Mouse (Mus musculus): Measurements from ENCODE around the gene Rccd1.

The Rccd1 gene

GRCm38 (mm10) chr7:80324043-80324815 lies at the start of gene Rccd1:
Rccd1 (minus strand) TSS chr7:80324454.
- peak; percentile 96 for DNase-seq

- DNase-seq: no peak
Observed at GRCm38 (mm10) chr7:80373850-80374249, 49.6 kb upstream of the Rccd1 start.

- no peak for DNase-seq
Observed at GRCm38 (mm10) chr7:80373352-80373751, 49.1 kb upstream of the Rccd1 start.

GRCm38 (mm10) chr7:80372667-80373066 lies 48.4 kb upstream of the Rccd1 start:
- no peak for DNase-seq

- no peak for DNase-seq
Observed at GRCm38 (mm10) chr7:80372166-80372565, 47.9 kb upstream of the Rccd1 start.

- DNase-seq: peak; percentile 39
Observed at GRCm38 (mm10) chr7:80371041-80371751, 46.9 kb upstream of the Rccd1 start, which contains the start of gene Man2a2. Man2a2 (minus strand) TSS chr7:80371375.

GRCm38 (mm10) chr7:80370649-80371040 lies 46.4 kb upstream of the Rccd1 start:
- DNase-seq: peak; percentile 81

- no peak for DNase-seq
Observed at GRCm38 (mm10) chr7:80369967-80370431, 45.7 kb upstream of the Rccd1 start.

- DNase-seq: no peak
Observed at GRCm38 (mm10) chr7:80369461-80369860, 45.2 kb upstream of the Rccd1 start.

GRCm38 (mm10) chr7:80368635-80369421 lies 44.6 kb upstream of the Rccd1 start:
- DNase-seq: no peak

GRCm38 (mm10) chr7:80368009-80368408 lies 43.8 kb upstream of the Rccd1 start:
- no peak for DNase-seq

- DNase-seq: no peak
Observed at GRCm38 (mm10) chr7:80367232-80367631, 43.0 kb upstream of the Rccd1 start.

- DNase-seq: no peak
Observed at GRCm38 (mm10) chr7:80365759-80366158, 41.5 kb upstream of the Rccd1 start.

- DNase-seq: no peak
Observed at GRCm38 (mm10) chr7:80360435-80360834, 36.2 kb upstream of the Rccd1 start.

GRCm38 (mm10) chr7:80358039-80358438 lies 33.8 kb upstream of the Rccd1 start:
- no peak for DNase-seq

GRCm38 (mm10) chr7:80357156-80357555 lies 32.9 kb upstream of the Rccd1 start:
- DNase-seq: no peak

- DNase-seq: no peak
Observed at GRCm38 (mm10) chr7:80356351-80356750, 32.1 kb upstream of the Rccd1 start.

- DNase-seq: no peak
Observed at GRCm38 (mm10) chr7:80352920-80353319, 28.7 kb upstream of the Rccd1 start.

- DNase-seq: no peak
Observed at GRCm38 (mm10) chr7:80350808-80351207, 26.6 kb upstream of the Rccd1 start.

GRCm38 (mm10) chr7:80347670-80348586 lies 23.7 kb upstream of the Rccd1 start:
- no peak for DNase-seq

GRCm38 (mm10) chr7:80346830-80347229 lies 22.6 kb upstream of the Rccd1 start:
- no peak for DNase-seq

GRCm38 (mm10) chr7:80346173-80346572 lies 21.9 kb upstream of the Rccd1 start:
- DNase-seq: no peak

Data from kidney, adult 11 months (tissue).